Mouse (Mus musculus) kidney, embryonic 14.5 days (tissue): ENCODE measurements around the gene Atp13a3. TPM values are rescaled to one million over a fixed set of nuclear protein-coding genes. Genes with fewer than 3 reads are reported as not detected.

Experiments used
- ATAC-seq: fragments of 200-750 bp; cut with Nextera tagmentation; 2 replicates; pipeline ENCODE4 v1.8.0; 2017; ENCODE audit warnings: moderate number of reproducible peaks, mild to moderate bottlenecking, moderate TSS enrichment, moderate library complexity; ENCODE audit not compliant: low FRiP score, low TSS enrichment
- H3K27ac ChIP-seq: fragments of 300-500 bp; sonication (generic); 2 replicates; pipeline ENCODE4 v1.5.1; 2014; ENCODE audit warnings: low read depth, mild to moderate bottlenecking, low read length, moderate library complexity, mixed read lengths
- H3K27me3 ChIP-seq: fragments of 300-500 bp; sonication (generic); 2 replicates; pipeline ENCODE4 v1.6.1; 2014; ENCODE audit warnings: mild to moderate bottlenecking, low read length; ENCODE audit not compliant: control insufficient read depth, insufficient read depth
- H3K36me3 ChIP-seq: fragments of 300-500 bp; sonication (generic); 2 replicates; pipeline ENCODE4 v1.6.1; 2014; ENCODE audit warnings: low read length, mixed read lengths; ENCODE audit not compliant: control insufficient read depth, insufficient read depth
- H3K4me1 ChIP-seq: fragments of 300-500 bp; sonication (generic); 2 replicates; pipeline ENCODE4 v1.6.1; 2014; ENCODE audit warnings: low read length, mixed read lengths; ENCODE audit not compliant: control insufficient read depth, insufficient read depth
- H3K4me2 ChIP-seq: fragments of 300-500 bp; sonication (generic); replicated peaks from 2 replicates; pipeline ENCODE4 v1.6.1; 2014; ENCODE audit warnings: low read depth, mild to moderate bottlenecking, low read length
- H3K4me3 ChIP-seq: fragments of 300-500 bp; sonication (generic); 2 replicates; pipeline ENCODE4 v1.5.1; 2014; ENCODE audit warnings: mild to moderate bottlenecking, low read length
- H3K9ac ChIP-seq: fragments of 300-500 bp; sonication (generic); 2 replicates; pipeline ENCODE4 v1.6.1; 2014; ENCODE audit warnings: low read depth, mild to moderate bottlenecking, low read length, moderate library complexity
- H3K9me3 ChIP-seq: fragments of 300-500 bp; sonication (generic); 2 replicates; pipeline ENCODE4 v1.6.1; 2016; ENCODE audit warnings: low read length; ENCODE audit not compliant: control insufficient read depth
- WGBS: fragments of 180-500 bp; shearing (Covaris S2); extraction: QIAGEN DNeasy Blood & Tissue Kit; methylation state at CpG from one replicate; pipeline ENCODE4 v1.1.7; 2014; 5-methylcytosine and 5-hydroxymethylcytosine counted together
- polyA plus RNA-seq: library from polyadenylated mRNA; unstranded; fragments of >200 nt; fragmentation: Nextera tagmentation; extraction: Ambion mirVana; gene quantifications from 2 replicates; pipeline ENCODE4 v1.2.1, GENCODE M21; 2014

The Atp13a3 gene
- polyA plus RNA-seq, 1 experiment from 2014 or later = 20.2 TPM

GRCm38 (mm10) chr16:30439841-30440240, 34.1 kb upstream of the Atp13a3 start:
- no peak overlapping the region for H3K27ac ChIP-seq
- no peaks in the 10 kb centered on the region for H3K9me3 ChIP-seq
- no peak overlapping the region for H3K4me3 ChIP-seq
- no peak overlapping the region for H3K9ac ChIP-seq
- no peak for ATAC-seq
- H3K27me3 ChIP-seq = no peaks in the 10 kb centered on the region
- H3K4me1 ChIP-seq = 0 out of 2 replicates have a peak, but pooled peaks cover 4% of the 10 kb centered on the region
- no peak overlapping the region for H3K4me2 ChIP-seq
- no peaks in the 10 kb centered on the region for H3K36me3 ChIP-seq
- 85% methylated on average over 5 of the region's 5 CpGs for WGBS

- no peak for ATAC-seq
- H3K9me3 ChIP-seq = no peaks in the 10 kb centered on the region
- H3K27ac ChIP-seq = no peak overlapping the region
- no peaks in the 10 kb centered on the region for H3K36me3 ChIP-seq
- no peak overlapping the region for H3K4me3 ChIP-seq
- WGBS = 82% methylated on average over 6 of the region's 6 CpGs
- H3K9ac ChIP-seq = no peak overlapping the region
- H3K4me2 ChIP-seq = no peak overlapping the region
- no peaks in the 10 kb centered on the region for H3K27me3 ChIP-seq
- 0 out of 2 replicates have a peak, but pooled peaks cover 4% of the 10 kb centered on the region for H3K4me1 ChIP-seq
Observed at GRCm38 (mm10) chr16:30439411-30439810, 33.6 kb upstream of the Atp13a3 start.

GRCm38 (mm10) chr16:30436276-30436675, 30.5 kb upstream of the Atp13a3 start:
- no peak overlapping the region for H3K4me3 ChIP-seq
- H3K4me2 ChIP-seq = no peak overlapping the region
- no peaks in the 10 kb centered on the region for H3K27me3 ChIP-seq
- H3K9ac ChIP-seq = no peak overlapping the region
- H3K4me1 ChIP-seq = no peaks in the 10 kb centered on the region
- no peaks in the 10 kb centered on the region for H3K36me3 ChIP-seq
- H3K27ac ChIP-seq = no peak overlapping the region
- H3K9me3 ChIP-seq = no peaks in the 10 kb centered on the region
- no peak for ATAC-seq
- 84% methylated on average over 7 of the region's 7 CpGs for WGBS

- Histone ChIP-seq H3K9me3 (no peaks in the 10 kb centered on the region), H3K9ac (no peak overlapping the region), H3K27me3 (no peaks in the 10 kb centered on the region), H3K4me1 (no peaks in the 10 kb centered on the region), H3K27ac (no peak overlapping the region), H3K4me3 (no peak overlapping the region), H3K4me2 (no peak overlapping the region), H3K36me3 (no peaks in the 10 kb centered on the region)
- no peak for ATAC-seq
- 69% methylated on average over 4 of the region's 4 CpGs for WGBS
Observed at GRCm38 (mm10) chr16:30435393-30435792, 29.6 kb upstream of the Atp13a3 start.

- Histone ChIP-seq H3K27me3 (no peaks in the 10 kb centered on the region), H3K27ac (no peak overlapping the region), H3K4me2 (no peak overlapping the region), H3K9me3 (no peaks in the 10 kb centered on the region), H3K36me3 (no peaks in the 10 kb centered on the region), H3K9ac (no peak overlapping the region), H3K4me1 (no peaks in the 10 kb centered on the region), H3K4me3 (no peak overlapping the region)
- WGBS = 91% methylated on average over 3 of the region's 3 CpGs
- no peak for ATAC-seq
Observed at GRCm38 (mm10) chr16:30433148-30433547, 27.4 kb upstream of the Atp13a3 start.

- Histone ChIP-seq H3K4me3 (no peak overlapping the region), H3K9me3 (no peaks in the 10 kb centered on the region), H3K27me3 (no peaks in the 10 kb centered on the region), H3K4me2 (no peak overlapping the region), H3K9ac (no peak overlapping the region), H3K36me3 (no peaks in the 10 kb centered on the region), H3K27ac (no peak overlapping the region), H3K4me1 (no peaks in the 10 kb centered on the region)
- 87% methylated on average over 2 of the region's 2 CpGs for WGBS
- no peak for ATAC-seq
Observed at GRCm38 (mm10) chr16:30432111-30432510, 26.3 kb upstream of the Atp13a3 start.

GRCm38 (mm10) chr16:30430512-30431088, 24.8 kb upstream of the Atp13a3 start:
- Histone ChIP-seq H3K9me3 (no peaks in the 10 kb centered on the region), H3K4me2 (no peak overlapping the region), H3K4me1 (no peaks in the 10 kb centered on the region), H3K27me3 (no peaks in the 10 kb centered on the region), H3K36me3 (no peaks in the 10 kb centered on the region), H3K9ac (no peak overlapping the region), H3K27ac (no peak overlapping the region), H3K4me3 (no peak overlapping the region)
- WGBS = 96% methylated on average over 2 of the region's 2 CpGs
- ATAC-seq = no peak

GRCm38 (mm10) chr16:30428753-30429260, 23.0 kb upstream of the Atp13a3 start:
- Histone ChIP-seq H3K9me3 (no peaks in the 10 kb centered on the region), H3K36me3 (no peaks in the 10 kb centered on the region), H3K27ac (no peak overlapping the region), H3K4me3 (no peak overlapping the region), H3K27me3 (no peaks in the 10 kb centered on the region), H3K4me2 (no peak overlapping the region), H3K9ac (no peak overlapping the region), H3K4me1 (no peaks in the 10 kb centered on the region)
- 63% methylated on average over 4 of the region's 4 CpGs for WGBS
- no peak for ATAC-seq

GRCm38 (mm10) chr16:30427466-30427865, 21.7 kb upstream of the Atp13a3 start:
- WGBS = 73% methylated on average over 4 of the region's 4 CpGs
- no peaks in the 10 kb centered on the region for H3K4me1 ChIP-seq
- no peak overlapping the region for H3K4me3 ChIP-seq
- peak; percentile 28; the same call in 1 of the 2 replicates for ATAC-seq
- H3K36me3 ChIP-seq = no peaks in the 10 kb centered on the region
- no peaks in the 10 kb centered on the region for H3K9me3 ChIP-seq
- no peaks in the 10 kb centered on the region for H3K27me3 ChIP-seq
- H3K4me2 ChIP-seq = no peak overlapping the region
- H3K9ac ChIP-seq = no peak overlapping the region
- no peak overlapping the region for H3K27ac ChIP-seq
